Mouse (Mus musculus) midbrain, embryonic 10.5 days (tissue): ENCODE data around the gene Dcaf12. TPM values are rescaled to one million over a fixed set of nuclear protein-coding genes. Genes with fewer than 3 reads are reported as not detected.
A peak's percentile ranks its signal among the peaks of the same experiment; 100 is the strongest.

ENCODE experiments used
- DNase-seq: peaks from one replicate; pipeline ENCODE4 v3.0.0-alpha.2; 2017; ENCODE audit warnings: low spot score
- H3K27ac ChIP-seq: fragments of 300-500 bp; sonication (generic); replicated peaks from 2 replicates; pipeline ENCODE4 v1.5.1; 2016; ENCODE audit warnings: mild to moderate bottlenecking
- H3K27me3 ChIP-seq: fragments of 300-500 bp; sonication (generic); 2 replicates; pipeline ENCODE4 v1.6.1; 2016; ENCODE audit warnings: low read depth, mild to moderate bottlenecking; ENCODE audit not compliant: poor library complexity, severe bottlenecking
- H3K36me3 ChIP-seq: fragments of 300-500 bp; sonication (generic); 2 replicates; pipeline ENCODE4 v1.6.1; 2016; ENCODE audit warnings: mild to moderate bottlenecking, moderate library complexity
- H3K4me1 ChIP-seq: fragments of 300-500 bp; sonication (generic); 2 replicates; pipeline ENCODE4 v1.6.1; 2016
- H3K4me3 ChIP-seq: fragments of 300-500 bp; sonication (generic); 2 replicates; pipeline ENCODE4 v1.5.1; 2016; ENCODE audit warnings: mild to moderate bottlenecking, moderate library complexity
- H3K9me3 ChIP-seq: fragments of 300-500 bp; sonication (generic); replicated peaks from 2 replicates; pipeline ENCODE4 v1.6.1; 2016; ENCODE audit warnings: mild to moderate bottlenecking
- WGBS: fragments of 180-500 bp; shearing (Covaris S2); methylation state at CpG from one replicate; pipeline ENCODE4 v1.1.7; 2016; 5-methylcytosine and 5-hydroxymethylcytosine counted together
- polyA plus RNA-seq: library from polyadenylated mRNA; unstranded; fragments of >200 nt; fragmentation: Nextera tagmentation; extraction: Ambion mirVana; gene quantifications from 2 replicates; pipeline ENCODE4 v1.2.1, GENCODE M21; 2016

Dcaf12 gene
- 61.7 and 67.4 TPM in 2 replicates for polyA plus RNA-seq

- WGBS, result under 1% methylated on average over 70 of the region's 70 CpGs
- peak; percentile 95 for DNase-seq
- peak within 1 kb of the TSS; percentile 88 for H3K27ac ChIP-seq
Measured at GRCm38 (mm10) chr4:41314141-41315129, at the start of gene Dcaf12. Gene Dcaf12 (minus strand): TSS chr4:41314889.

GRCm38 (mm10) chr4:41361059-41361458, 46.4 kb upstream of the Dcaf12 start:
- H3K27me3 ChIP-seq, result no peaks in the 10 kb centered on the region
- 94% methylated on average over 3 of the region's 3 CpGs for WGBS
- peaks cover 28% of the 10 kb centered on the region for H3K36me3 ChIP-seq
- no peak overlapping the region for H3K27ac ChIP-seq
- H3K4me1 ChIP-seq, result no peaks in the 10 kb centered on the region
- H3K4me3 ChIP-seq, result no peak overlapping the region
- DNase-seq, result no peak
- H3K9me3 ChIP-seq, result no peaks in the 10 kb centered on the region

More at GRCm38 (mm10) chr4:41314141-41315129, at the start of gene Dcaf12:
- Histone ChIP-seq H3K4me1 (peaks cover 26% of the 10 kb centered on the region), H3K36me3 (peaks cover 38% of the 10 kb centered on the region), H3K27me3 (no peaks in the 10 kb centered on the region), H3K4me3 (peak within 1 kb of the TSS; percentile 98), H3K9me3 (no peaks in the 10 kb centered on the region)

GRCm38 (mm10) chr4:41359358-41359757, 44.7 kb upstream of the Dcaf12 start:
- peaks cover 45% of the 10 kb centered on the region for H3K36me3 ChIP-seq
- H3K4me1 ChIP-seq, result no peaks in the 10 kb centered on the region
- 94% methylated on average over 7 of the region's 7 CpGs for WGBS
- no peak overlapping the region for H3K4me3 ChIP-seq
- H3K27me3 ChIP-seq, result no peaks in the 10 kb centered on the region
- DNase-seq, result no peak
- no peak overlapping the region for H3K27ac ChIP-seq
- H3K9me3 ChIP-seq, result no peaks in the 10 kb centered on the region

GRCm38 (mm10) chr4:41358669-41359068, 44.0 kb upstream of the Dcaf12 start:
- no peak overlapping the region for H3K27ac ChIP-seq
- no peaks in the 10 kb centered on the region for H3K4me1 ChIP-seq
- H3K27me3 ChIP-seq, result no peaks in the 10 kb centered on the region
- no peak for DNase-seq
- 94% methylated on average over 2 of the region's 2 CpGs for WGBS
- H3K36me3 ChIP-seq, result peaks cover 51% of the 10 kb centered on the region
- no peaks in the 10 kb centered on the region for H3K9me3 ChIP-seq
- H3K4me3 ChIP-seq, result no peak overlapping the region

GRCm38 (mm10) chr4:41357154-41357553, 42.5 kb upstream of the Dcaf12 start:
- DNase-seq, result no peak
- WGBS, result 33% methylated on average over 2 of the region's 2 CpGs
- Histone ChIP-seq H3K4me3 (no peak overlapping the region), H3K27ac (no peak overlapping the region), H3K36me3 (peaks cover 66% of the 10 kb centered on the region), H3K27me3 (no peaks in the 10 kb centered on the region), H3K9me3 (no peaks in the 10 kb centered on the region), H3K4me1 (no peaks in the 10 kb centered on the region)

- 0 out of 2 replicates have a peak, but pooled peaks cover 4% of the 10 kb centered on the region for H3K9me3 ChIP-seq
- 98% methylated on average over 1 of the region's 1 CpGs for WGBS
- no peaks in the 10 kb centered on the region for H3K27me3 ChIP-seq
- DNase-seq, result no peak
- no peak overlapping the region for H3K4me3 ChIP-seq
- H3K36me3 ChIP-seq, result peaks cover 64% of the 10 kb centered on the region
- H3K4me1 ChIP-seq, result peaks cover 10% of the 10 kb centered on the region
- no peak overlapping the region for H3K27ac ChIP-seq
Measured at GRCm38 (mm10) chr4:41353265-41353664, 38.6 kb upstream of the Dcaf12 start.

- Histone ChIP-seq H3K4me3 (no peak overlapping the region), H3K27ac (no peak overlapping the region), H3K36me3 (peaks cover 60% of the 10 kb centered on the region), H3K27me3 (no peaks in the 10 kb centered on the region), H3K9me3 (0 out of 2 replicates have a peak, but pooled peaks cover 4% of the 10 kb centered on the region), H3K4me1 (peaks cover 15% of the 10 kb centered on the region)
- DNase-seq, result no peak
- 95% methylated on average over 4 of the region's 4 CpGs for WGBS
Measured at GRCm38 (mm10) chr4:41352758-41353157, 38.1 kb upstream of the Dcaf12 start.

GRCm38 (mm10) chr4:41349199-41349591, 34.5 kb upstream of the Dcaf12 start:
- peak overlapping the region; percentile 87 for H3K4me3 ChIP-seq
- peaks cover 32% of the 10 kb centered on the region for H3K36me3 ChIP-seq
- 0 out of 2 replicates have a peak, but pooled peaks cover 4% of the 10 kb centered on the region for H3K9me3 ChIP-seq
- H3K27ac ChIP-seq, result peak overlapping the region; percentile 97
- DNase-seq, result no peak
- H3K27me3 ChIP-seq, result no peaks in the 10 kb centered on the region
- under 1% methylated on average over 28 of the region's 28 CpGs for WGBS
- peaks cover 18% of the 10 kb centered on the region for H3K4me1 ChIP-seq

GRCm38 (mm10) chr4:41348584-41349198, 34.0 kb upstream of the Dcaf12 start, which contains the start of gene Ubap1:
Gene Ubap1 (plus strand): TSS chr4:41348996.
- Histone ChIP-seq H3K27ac (peak within 1 kb of the TSS; percentile 97), H3K4me1 (peaks cover 18% of the 10 kb centered on the region), H3K27me3 (no peaks in the 10 kb centered on the region), H3K9me3 (0 out of 2 replicates have a peak, but pooled peaks cover 4% of the 10 kb centered on the region), H3K36me3 (peaks cover 28% of the 10 kb centered on the region), H3K4me3 (peak within 1 kb of the TSS; percentile 87)
- under 1% methylated on average over 31 of the region's 31 CpGs for WGBS
- peak; percentile 98 for DNase-seq

- H3K4me1 ChIP-seq, result peaks cover 18% of the 10 kb centered on the region
- WGBS, result 52% methylated on average over 3 of the region's 5 CpGs
- no peak for DNase-seq
- H3K9me3 ChIP-seq, result 0 out of 2 replicates have a peak, but pooled peaks cover 4% of the 10 kb centered on the region
- peaks cover 19% of the 10 kb centered on the region for H3K36me3 ChIP-seq
- peak overlapping the region; percentile 87 for H3K4me3 ChIP-seq
- peak overlapping the region; percentile 97 for H3K27ac ChIP-seq
- no peaks in the 10 kb centered on the region for H3K27me3 ChIP-seq
Measured at GRCm38 (mm10) chr4:41347839-41348238, 33.1 kb upstream of the Dcaf12 start.

- DNase-seq, result no peak
- H3K36me3 ChIP-seq, result peaks cover 2% of the 10 kb centered on the region
- no peaks in the 10 kb centered on the region for H3K27me3 ChIP-seq
- H3K4me1 ChIP-seq, result peaks cover 18% of the 10 kb centered on the region
- H3K27ac ChIP-seq, result no peak overlapping the region
- 74% methylated on average over 2 of the region's 2 CpGs for WGBS
- no peaks in the 10 kb centered on the region for H3K9me3 ChIP-seq
- H3K4me3 ChIP-seq, result no peak overlapping the region
Measured at GRCm38 (mm10) chr4:41346011-41346410, 31.3 kb upstream of the Dcaf12 start.

GRCm38 (mm10) chr4:41340912-41341550, 26.3 kb upstream of the Dcaf12 start:
- Histone ChIP-seq H3K27me3 (no peaks in the 10 kb centered on the region), H3K36me3 (no peaks in the 10 kb centered on the region)
- whole genome bisulfite sequencing, result 82% methylated on average over 11 of the region's 11 CpGs

More at GRCm38 (mm10) chr4:41340912-41341550, 26.3 kb upstream of the Dcaf12 start:
- Histone ChIP-seq H3K27ac (no peak overlapping the region), H3K4me3 (no peak overlapping the region), H3K9me3 (no peaks in the 10 kb centered on the region), H3K4me1 (no peaks in the 10 kb centered on the region)
- no peak for DNase-seq
